Comparison of ENCODE assay signal across 8 mouse cellular contexts in genomic region chr17:74903411-74904331, GRCm38 (mm10).
DNase-seq lines count a peak whose midpoint lies in the region; ATAC-seq and TF ChIP-seq lines count a peak whose summit lies in the region.

No protein-coding gene starts in this region.

- no peak overlapping the region for H3K4me2 ChIP-seq in embryonic facial prominence, embryonic 12.5 days (replicated peaks)

- TF ChIP-seq POLR2A in MEL (IDR thresholded peaks at IDR 0.05; ENCODE audit: control insufficient read depth in 1 of 2, insufficient read depth in 1 of 2, low read depth in 1 of 2, low read length in 2 of 2, poor library complexity in 1 of 2) = no peak

- TF ChIP-seq EP300 in MEL (IDR thresholded peaks at IDR 0.05; ENCODE audit: low read depth in 1 of 2, low read length in 2 of 2) = no peak

- no peak for TF ChIP-seq RAD21 in MEL (IDR thresholded peaks at IDR 0.05; ENCODE audit: low read depth, low read length)

- H3K79me2 ChIP-seq in MEL (ENCODE audit: control insufficient read depth, insufficient read depth, low read length, poor library complexity) = no peaks in the 10 kb centered on the region

- H3K9ac ChIP-seq in MEL (ENCODE audit: control insufficient read depth, low read depth, low read length, poor library complexity, severe bottlenecking) = no peak overlapping the region
- H3K9ac ChIP-seq in embryonic facial prominence, embryonic 12.5 days = no peak overlapping the region

- WGBS in heart, embryonic 10.5 days = 56% methylated on average over 16 of the region's 16 CpGs
- WGBS in embryonic facial prominence, embryonic 12.5 days = 56% methylated on average over 16 of the region's 16 CpGs

- peaks cover 14% of the 10 kb centered on the region for H3K4me1 ChIP-seq in heart, embryonic 10.5 days
- H3K4me1 ChIP-seq in MEL (ENCODE audit: control insufficient read depth in 1 of 2, insufficient read depth in 2 of 2, low read length in 2 of 2) = no peaks in the 10 kb centered on the region
- peaks cover 7% of the 10 kb centered on the region; the same call in 1 of the 2 replicates for H3K4me1 ChIP-seq in embryonic facial prominence, embryonic 12.5 days

- H3K27ac ChIP-seq in heart, embryonic 10.5 days = peak overlapping the region; percentile 47; the same call in 1 of the 2 replicates
- H3K27ac ChIP-seq in MEL (ENCODE audit: control insufficient read depth, low read depth, low read length) = no peak overlapping the region
- H3K27ac ChIP-seq in embryonic facial prominence, embryonic 12.5 days = peak overlapping the region; percentile 54; the same call in 1 of the 2 replicates

- DNase-seq in heart, embryonic 10.5 days (ENCODE audit: low spot score) = peak; percentile 75
- DNase-seq in heart, adult 8-10 months (ENCODE audit: low spot score) = no peak
- peak; percentile 9 for DNase-seq in MEL (ENCODE audit: low read depth, low spot score)
- peak; percentile 7 to 20 for DNase-seq in lung, adult 18-20 months
- DNase-seq in cerebellum, adult 11-12 months = no peak
- DNase-seq in cerebellum, adult 9-11 months = no peak
- no peak for DNase-seq in T-cell, adult 2 months (ENCODE audit: low spot score)

- no peak for TF ChIP-seq CTCF in MEL (IDR thresholded peaks at IDR 0.05 in 2 of 3, conservative IDR thresholded peaks at IDR 0.05 in 1 of 3; ENCODE audit: control insufficient read depth in 1 of 3, insufficient read depth in 1 of 3, low read depth in 2 of 3, low read length in 3 of 3, poor library complexity in 1 of 3, severe bottlenecking in 1 of 3)

- H3K4me3 ChIP-seq in heart, embryonic 10.5 days = no peak overlapping the region
- H3K4me3 ChIP-seq in MEL (ENCODE audit: control insufficient read depth in 1 of 2, insufficient read depth in 1 of 2, low read depth in 2 of 2, low read length in 2 of 2) = no peak overlapping the region
- no peak overlapping the region for H3K4me3 ChIP-seq in embryonic facial prominence, embryonic 12.5 days

- no peaks in the 10 kb centered on the region for H3K36me3 ChIP-seq in heart, embryonic 10.5 days
- H3K36me3 ChIP-seq in MEL (ENCODE audit: control insufficient read depth in 1 of 2, insufficient read depth in 2 of 2, low read length in 2 of 2) = no peaks in the 10 kb centered on the region
- no peaks in the 10 kb centered on the region for H3K36me3 ChIP-seq in embryonic facial prominence, embryonic 12.5 days

- H3K27me3 ChIP-seq in heart, embryonic 10.5 days (ENCODE audit: insufficient read depth, poor library complexity, severe bottlenecking) = no peaks in the 10 kb centered on the region
- no peaks in the 10 kb centered on the region for H3K27me3 ChIP-seq in MEL (ENCODE audit: control insufficient read depth in 1 of 2, insufficient read depth in 2 of 2, low read length in 2 of 2)
- no peaks in the 10 kb centered on the region for H3K27me3 ChIP-seq in embryonic facial prominence, embryonic 12.5 days

- ATAC-seq in embryonic facial prominence, embryonic 12.5 days (ENCODE audit: insufficient number of reproducible peaks, insufficient read depth, low FRiP score, low TSS enrichment) = peak; percentile 75; the same call in 1 of the 2 replicates

- peaks cover 7% of the 10 kb centered on the region for H3K9me3 ChIP-seq in heart, embryonic 10.5 days
- H3K9me3 ChIP-seq in MEL (replicated peaks; ENCODE audit: insufficient read depth, low read length) = no peaks in the 10 kb centered on the region
- H3K9me3 ChIP-seq in embryonic facial prominence, embryonic 12.5 days = 0 out of 2 replicates have a peak, but pooled peaks cover 6% of the 10 kb centered on the region

TF ChIP-seq in MEL, 35 proteins besides CTCF, POLR2A, EP300 and RAD21:
- no peak for TF ChIP-seq MAX (IDR thresholded peaks at IDR 0.05; ENCODE audit: low read length)
- TF ChIP-seq NELFE (IDR thresholded peaks at IDR 0.05; ENCODE audit: low read depth, low read length) = no peak
- TF ChIP-seq TAL1 (IDR thresholded peaks at IDR 0.05; ENCODE audit: low read length) = no peak
- TF ChIP-seq USF1 (IDR thresholded peaks at IDR 0.05; ENCODE audit: low read depth, low read length) = no peak
- no peak for TF ChIP-seq MXI1 (IDR thresholded peaks at IDR 0.05; ENCODE audit: low read depth, low read length)
- no peak for TF ChIP-seq ZC3H11A (IDR thresholded peaks at IDR 0.05; ENCODE audit: low read depth, low read length)
- no peak for TF ChIP-seq RCOR1 (IDR thresholded peaks at IDR 0.05; ENCODE audit: low read depth, low read length)
- TF ChIP-seq SIN3A (IDR thresholded peaks at IDR 0.05; ENCODE audit: low read length) = no peak
- no peak for TF ChIP-seq ZKSCAN1 (IDR thresholded peaks at IDR 0.05; ENCODE audit: low read depth, low read length)
- no peak for TF ChIP-seq TBP (IDR thresholded peaks at IDR 0.05; ENCODE audit: low read depth, low read length)
- no peak for TF ChIP-seq MYC (IDR thresholded peaks at IDR 0.05; ENCODE audit: low read depth, low read length)
- no peak for TF ChIP-seq BHLHE40 (IDR thresholded peaks at IDR 0.05; ENCODE audit: borderline replicate concordance, low read depth, low read length)
- no peak for TF ChIP-seq MYB (IDR thresholded peaks at IDR 0.05; ENCODE audit: low read depth, low read length)

Comparison
In these comparisons a context has a peak if more than half of its experiments do, and no peak if none do; other contexts are left out.
1. DNase-seq: peak in heart, embryonic 10.5 days (single experiment), MEL (single experiment) and lung, adult 18-20 months (2 of 2); none in heart, adult 8-10 months (single experiment), cerebellum, adult 11-12 months (single experiment), cerebellum, adult 9-11 months (single experiment) and T-cell, adult 2 months (single experiment).